Mouse (Mus musculus) adrenal gland, postnatal 36 days (tissue): ENCODE data around the gene Osbpl6. TPM values are rescaled to one million over a fixed set of nuclear protein-coding genes. Genes with fewer than 3 reads are reported as not detected.

Experiments used
- DNase-seq, 2 experiments: peaks; one replicate each; pipeline ENCODE4 v3.0.0; 2021; ENCODE audit warnings: mixed read lengths in 1 of 2
- microRNA-seq: library from miRNA; unstranded; fragments of <30 nt; microRNA quantifications from one replicate; pipeline ENCODE4 v1.2.0, GENCODE M21; 2021
- total RNA-seq, 2 experiments: library from RNA; stranded (reverse); gene quantifications; 2 replicates each; pipeline ENCODE4 v1.2.3; 2021

Gene Osbpl6
- total RNA-seq, 2 experiments from 2014 or later = 26.2 to 28.5 TPM

DNA sequence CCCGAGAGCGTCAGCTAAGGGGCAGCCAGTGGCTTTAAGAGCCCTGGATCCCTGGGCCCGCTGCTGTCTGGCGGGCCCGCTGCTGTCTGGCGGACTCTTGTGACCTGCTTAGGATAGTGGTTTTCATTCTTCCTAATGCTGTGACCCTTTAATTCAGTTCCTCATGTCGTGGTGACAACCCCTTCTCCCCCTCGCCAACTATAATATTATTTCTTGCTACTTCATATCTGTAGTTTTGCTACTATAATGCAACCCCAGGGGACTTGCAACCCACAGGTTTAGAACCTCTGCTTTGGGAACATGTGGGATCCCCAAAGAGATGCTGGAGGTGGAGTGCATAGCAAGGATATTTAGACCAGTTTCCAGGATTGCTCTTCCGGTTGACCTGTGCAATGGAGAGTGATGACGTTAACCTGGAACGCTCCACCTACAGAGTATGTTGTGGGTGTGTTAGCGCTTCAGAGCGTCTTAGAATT, 242.4 kb downstream of the Osbpl6 start:
- DNase-seq = no peak

Small RNA genes lying within 50 kb of the gene (microRNA-seq; reads per million reads assigned to microRNA genes)
- gene Gm23164 = not detected

Other genes starting within 250 kb of the Osbpl6 start
- under 1 TPM; 0.16 to 0.30 TPM for gene Pde11a, start 67.7 kb upstream of the Osbpl6 start, total RNA-seq
- not detected for gene Cyct, start 46.1 kb upstream of the Osbpl6 start, total RNA-seq
- gene Rbm45, start 36.5 kb upstream of the Osbpl6 start, total RNA-seq = 10 to 100 TPM; 44.9 to 56.7 TPM
- 10 to 100 TPM; 22.0 to 32.0 TPM for gene Prkra, start 241.5 kb downstream of the Osbpl6 start, total RNA-seq
- under 1 TPM; 0.26 to 0.40 TPM for gene Pjvk, start 242.0 kb downstream of the Osbpl6 start, total RNA-seq